ENCODE assay signal across 9 mouse cellular contexts in the genomic region with DNA sequence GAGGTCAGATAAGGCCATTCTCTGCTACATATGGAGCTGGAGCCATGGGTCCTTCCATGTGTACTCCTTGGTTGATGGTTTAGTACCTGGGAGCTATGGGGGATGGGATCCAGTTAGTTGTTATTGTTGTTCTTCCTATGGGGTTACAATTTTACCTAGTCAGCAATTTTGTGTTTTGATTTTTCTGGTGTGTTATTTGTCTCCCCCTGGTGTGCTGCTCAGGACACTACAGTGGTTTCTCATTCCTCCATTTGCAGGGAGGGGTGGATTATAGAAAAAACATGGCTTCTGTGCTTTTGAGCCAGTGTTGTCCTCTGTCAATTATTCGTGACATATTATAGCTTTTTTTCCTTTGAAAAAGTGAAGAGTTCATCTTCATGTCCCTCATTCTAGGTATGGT. TPM values are rescaled to one million over a fixed set of nuclear protein-coding genes. Genes with fewer than 3 reads are reported as not detected.
DNase-seq lines count a peak whose midpoint lies in the region; ATAC-seq lines count a peak whose summit lies in the region.
"Had no signal": no experiment of that assay in that cellular context is flagged by ENCODE, and none has a peak within 500 bp of the region (broad histone marks: within the 10 kb centered on the region; RNA-seq: fewer than 3 reads in every experiment).

No protein-coding gene starts in this region.

- H3K27me3 ChIP-seq in hindbrain, embryonic 11.5 days (ENCODE audit: control insufficient read depth, insufficient read depth, low read length): no peaks in the 10 kb centered on the region

- H3K9ac ChIP-seq in hindbrain, embryonic 11.5 days (ENCODE audit: low read depth, low read length): no peak overlapping the region

- no peaks in the 10 kb centered on the region for H3K36me3 ChIP-seq in hindbrain, embryonic 11.5 days (ENCODE audit: control insufficient read depth, insufficient read depth, low read length)

- DNase-seq in cerebellum, adult 8-10 months: peak; percentile 1
- DNase-seq in cerebellum, adult 11-12 months: no peak
- peak; percentile 3 for DNase-seq in kidney, postnatal 10 days
- DNase-seq in kidney, postnatal 25 days: no peak
- peak; percentile 2 for DNase-seq in R1 (ENCODE audit: low read depth, low spot score)
- peak; percentile 23 for DNase-seq in retina, embryonic 14.5 days (ENCODE audit: low spot score)
- no peak for DNase-seq in frontal cortex, postnatal 25 days (ENCODE audit: low spot score in 2 of 2)
- DNase-seq in hindbrain, embryonic 11.5 days (ENCODE audit: low spot score): no peak
- DNase-seq: heart, postnatal 14 days had no signal

- no peaks in the 10 kb centered on the region for H3K4me1 ChIP-seq in hindbrain, embryonic 11.5 days (replicated peaks; ENCODE audit: control insufficient read depth, insufficient read depth, low read length)

- ATAC-seq in hindbrain, embryonic 11.5 days (ENCODE audit: low FRiP score): no peak

- H3K9me3 ChIP-seq in hindbrain, embryonic 11.5 days (ENCODE audit: control insufficient read depth, low read length): no peaks in the 10 kb centered on the region

- WGBS in hindbrain, embryonic 11.5 days: 71% methylated on average over 1 of the region's 1 CpGs

- H3K27ac ChIP-seq in hindbrain, embryonic 11.5 days (ENCODE audit: low read depth, low read length): no peak overlapping the region

- no peak overlapping the region for H3K4me3 ChIP-seq in hindbrain, embryonic 11.5 days (ENCODE audit: low read depth, low read length)

- H3K4me2 ChIP-seq in hindbrain, embryonic 11.5 days (replicated peaks; ENCODE audit: low read depth, low read length): no peak overlapping the region

RNA-seq across cellular contexts. Expression of gene Fgf13, which starts 38.7 kb away (rescaled TPM):
- 45.9 and 47.5 TPM in 2 replicates for polyA plus RNA-seq in hindbrain, embryonic 11.5 days (2014; fragmentation: Nextera tagmentation; extraction: Ambion mirVana)

Comparison
In these comparisons a context has a peak if more than half of its experiments do, and no peak if none do; other contexts are left out.
1. DNase-seq: peak in cerebellum, adult 8-10 months (single experiment), kidney, postnatal 10 days (single experiment), R1 (single experiment) and retina, embryonic 14.5 days (single experiment); none in cerebellum, adult 11-12 months (single experiment), kidney, postnatal 25 days (0 of 2), frontal cortex, postnatal 25 days (0 of 2) and hindbrain, embryonic 11.5 days (single experiment).